Mouse (Mus musculus) gastrocnemius, adult 8-10 months (tissue): ENCODE measurements at regions not wholly inside any gene's neighbourhood (a gene's known extent, or its start where the extent isn't known, plus 50 kb on each side); places are given as distances from the start of the nearest gene placed in this dataset.

Source experiments
- DNase-seq, 2 experiments: peaks; one replicate each; pipeline ENCODE4 v3.0.0; 2022; ENCODE audit warnings: low spot score in 2 of 2

GRCm38 (mm10) chr17:22795213-22795612, 71.7 kb downstream of the Zfp945 start:
- no peak for DNase-seq

GRCm38 (mm10) chr17:22784481-22784880, 82.5 kb downstream of the Zfp945 start:
- DNase-seq: no peak

- no peak for DNase-seq
These were observed 121.2 kb downstream of the Zfp945 start for GRCm38 (mm10) chr17:22745736-22746135.

- peak in 1 of 2 experiments; percentile 14 for DNase-seq
These were observed 127.3 kb downstream of the Zfp945 start for GRCm38 (mm10) chr17:22739581-22740178.

- DNase-seq: no peak
These were observed 127.8 kb downstream of the Zfp945 start for GRCm38 (mm10) chr17:22739173-22739572.

- DNase-seq: no peak
These were observed 130.6 kb downstream of the Zfp945 start for GRCm38 (mm10) chr17:22736360-22736759.
